Mouse (Mus musculus): ENCODE measurements around the gene Ndfip2.

DNA sequence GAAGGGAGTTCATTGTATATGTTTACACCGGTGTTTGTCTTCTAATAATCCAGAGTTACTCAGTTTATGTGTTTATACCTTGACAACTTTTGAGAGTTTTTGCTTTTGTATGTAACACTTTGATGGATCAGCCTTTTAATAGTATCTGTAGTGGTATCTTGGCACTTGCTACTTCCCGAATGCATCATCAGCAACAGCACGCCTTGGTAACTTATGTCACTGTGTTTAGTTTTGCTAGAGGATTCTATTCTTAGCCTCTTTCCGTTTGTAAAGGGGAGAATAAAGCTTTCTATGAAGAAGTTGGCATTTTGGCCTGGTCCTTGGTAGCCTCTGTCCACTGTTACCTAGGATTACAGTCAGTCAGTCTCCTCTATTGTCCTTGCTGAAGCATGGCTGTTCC, 14.2 kb downstream of the Ndfip2 start:
- TF ChIP-seq CTCF (IDR thresholded peaks at IDR 0.05; ENCODE audit: low read depth) (no peak), EP300 (IDR thresholded peaks at IDR 0.05; ENCODE audit: low read depth) (no peak)

Measured in heart, postnatal 0 days (tissue).